ENCODE assay signal across 8 mouse cellular contexts in the genomic region with DNA sequence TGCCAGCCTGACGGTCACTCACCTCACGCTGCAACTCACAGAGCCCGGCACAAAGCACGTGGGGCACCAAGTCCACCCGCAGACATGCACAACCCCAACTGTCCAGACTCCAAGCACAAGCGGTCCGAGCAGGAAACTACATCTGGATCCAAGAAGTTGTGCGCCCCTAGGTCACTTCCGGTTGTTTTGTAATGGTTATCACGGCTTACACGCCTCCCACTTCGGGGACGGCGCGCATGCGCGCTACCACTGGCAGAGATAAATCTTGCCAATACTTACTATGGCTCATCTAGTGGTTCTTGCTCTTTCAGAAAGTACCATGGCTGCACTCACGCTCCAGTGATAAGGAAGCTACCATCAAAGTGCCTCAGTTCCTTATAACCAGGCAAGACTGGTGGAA. TPM values are rescaled to one million over a fixed set of nuclear protein-coding genes. Genes with fewer than 3 reads are reported as not detected.
DNase-seq lines count a peak whose midpoint lies in the region; ATAC-seq and TF ChIP-seq lines count a peak whose summit lies in the region.
"Not testable (repeated sequence)": the region's sequence is repeated elsewhere in the genome, so short reads cannot be mapped to it uniquely, and the experiment has no call there.

TSS of gene Zfp141 (minus strand) at position 153 of the 400 bp plus-strand sequence.

- H3K4me1 ChIP-seq in erythroblast, embryonic 14.5 days (ENCODE audit: control insufficient read depth), result peaks cover 10% of the 10 kb centered on the region
- H3K4me1 ChIP-seq in heart, embryonic 11.5 days (ENCODE audit: control insufficient read depth, insufficient read depth, low read length); kidney, embryonic 16.5 days (ENCODE audit: insufficient read depth, low read length); liver, adult 2 months (ENCODE audit: control insufficient read depth, insufficient read depth, low read length): not testable (repeated sequence)

- under 1% methylated on average over 18 of the region's 18 CpGs for WGBS in heart, embryonic 11.5 days (ENCODE audit: insufficient replicate concordance)
- 2% methylated on average over 18 of the region's 18 CpGs for WGBS in kidney, embryonic 16.5 days
- WGBS in liver, adult 2 months, result under 1% methylated on average over 18 of the region's 18 CpGs

- not testable (repeated sequence) for H3K27ac ChIP-seq in heart, embryonic 11.5 days (ENCODE audit: low read depth, low read length)
- peak within 1 kb of the TSS; percentile 37 for H3K27ac ChIP-seq in kidney, embryonic 16.5 days (ENCODE audit: low read length)
- H3K27ac ChIP-seq in liver, adult 2 months (replicated peaks; ENCODE audit: insufficient read depth, low read depth, low read length), result peak within 1 kb of the TSS; percentile 90

- peaks cover 14% of the 10 kb centered on the region for H3K79me2 ChIP-seq in C2C12 (ENCODE audit: control insufficient read depth, insufficient read depth)
- not testable (repeated sequence) for H3K79me2 ChIP-seq in liver, adult 2 months (ENCODE audit: control insufficient read depth, insufficient read depth, low read length); myocyte (ENCODE audit: control insufficient read depth, insufficient read depth)

- not testable (repeated sequence) for H3K36me3 ChIP-seq in C2C12 (ENCODE audit: control insufficient read depth, insufficient read depth); erythroblast, embryonic 14.5 days (ENCODE audit: control insufficient read depth); heart, embryonic 11.5 days (ENCODE audit: control insufficient read depth, insufficient read depth, low read length); kidney, embryonic 16.5 days (ENCODE audit: insufficient read depth, low read length); liver, adult 2 months (ENCODE audit: control insufficient read depth, insufficient read depth, low read length); myocyte (ENCODE audit: control insufficient read depth, insufficient read depth); splenic B cell, adult 2 months (ENCODE audit: control insufficient read depth, insufficient read depth, low read length, poor library complexity, severe bottlenecking)

- ATAC-seq in heart, embryonic 11.5 days (replicated peaks; ENCODE audit: insufficient number of reproducible peaks, low FRiP score, low TSS enrichment), result peak; percentile 89
- ATAC-seq in kidney, embryonic 16.5 days (ENCODE audit: low FRiP score, low TSS enrichment), result peak; percentile 99

- H3K27me3 ChIP-seq in C2C12 (ENCODE audit: control insufficient read depth, insufficient read depth, insufficient read length); erythroblast, embryonic 14.5 days (ENCODE audit: control insufficient read depth); heart, embryonic 11.5 days (ENCODE audit: control insufficient read depth, insufficient read depth, low read length); kidney, embryonic 16.5 days (ENCODE audit: insufficient read depth, low read length); liver, adult 2 months (ENCODE audit: control insufficient read depth, insufficient read depth, low read length); myocyte (ENCODE audit: control insufficient read depth, insufficient read depth, insufficient read length); splenic B cell, adult 2 months (ENCODE audit: control insufficient read depth, insufficient read depth, low read length, poor library complexity, severe bottlenecking): not testable (repeated sequence)

- peak; percentile 95 for DNase-seq in brain, embryonic 14.5 days (ENCODE audit: low read depth)
- peak; percentile 96 for DNase-seq in liver, adult 2 months (ENCODE audit: extremely low read depth, low read depth, low spot score)
- peak; percentile 85 for DNase-seq in splenic B cell, adult 2 months (ENCODE audit: low read depth, low spot score)

- peak within 1 kb of the TSS; percentile 57 for H3ac ChIP-seq in C2C12 (ENCODE audit: control insufficient read depth, insufficient read length, low read depth)
- H3ac ChIP-seq in myocyte (ENCODE audit: control insufficient read depth, insufficient read length), result not testable (repeated sequence)

- H3K4me2 ChIP-seq in heart, embryonic 11.5 days, result peak within 1 kb of the TSS; percentile 70
- peak within 1 kb of the TSS; percentile 60 for H3K4me2 ChIP-seq in kidney, embryonic 16.5 days (replicated peaks; ENCODE audit: low read depth, low read length)
- peak within 1 kb of the TSS; percentile 80 for H3K4me2 ChIP-seq in myocyte (ENCODE audit: low read depth)

- H3K4me3 ChIP-seq in C2C12 (ENCODE audit: insufficient read depth, poor library complexity, severe bottlenecking) (peak within 1 kb of the TSS; percentile 44), myocyte (peak within 1 kb of the TSS; percentile 54)
- peak within 1 kb of the TSS; percentile 72 for H3K4me3 ChIP-seq in erythroblast, embryonic 14.5 days (replicated peaks)
- H3K4me3 ChIP-seq in heart, embryonic 11.5 days (ENCODE audit: low read depth, low read length), result peak within 1 kb of the TSS; percentile 62
- H3K4me3 ChIP-seq in kidney, embryonic 16.5 days (ENCODE audit: low read length), result peak within 1 kb of the TSS; percentile 69
- H3K4me3 ChIP-seq in liver, adult 2 months (ENCODE audit: insufficient read depth, low read depth, low read length), result peak within 1 kb of the TSS; percentile 71

- TF ChIP-seq POLR2A in brain, embryonic 14.5 days (IDR thresholded peaks at IDR 0.05; ENCODE audit: borderline replicate concordance, extremely low read depth, insufficient read depth, insufficient read length, poor library complexity, severe bottlenecking); liver, adult 2 months (IDR thresholded peaks at IDR 0.05; ENCODE audit: extremely low read depth, insufficient read depth, low read length): not testable (repeated sequence)
- TF ChIP-seq POLR2A in myocyte (IDR thresholded peaks at IDR 0.05; ENCODE audit: insufficient read length, low read depth), result peak; percentile 45

- peak within 1 kb of the TSS; percentile 80 for H3K9ac ChIP-seq in heart, embryonic 11.5 days (ENCODE audit: low read depth, low read length)
- H3K9ac ChIP-seq in kidney, embryonic 16.5 days (replicated peaks; ENCODE audit: low read length), result peak within 1 kb of the TSS; percentile 75
- peak within 1 kb of the TSS; percentile 80 for H3K9ac ChIP-seq in liver, adult 2 months (ENCODE audit: low read depth, low read length)

- not testable (repeated sequence) for TF ChIP-seq CTCF in C2C12 (IDR thresholded peaks at IDR 0.05; ENCODE audit: control insufficient read depth, insufficient read depth, insufficient read length); brain, embryonic 14.5 days (IDR thresholded peaks at IDR 0.05; ENCODE audit: borderline replicate concordance, extremely low read depth, insufficient read depth, insufficient read length); liver, adult 2 months (IDR thresholded peaks at IDR 0.05; ENCODE audit: low read depth, low read length)

- H3K9me3 ChIP-seq in erythroblast, embryonic 14.5 days (ENCODE audit: control insufficient read depth, low read length); heart, embryonic 11.5 days (replicated peaks; ENCODE audit: control insufficient read depth, low read length); kidney, embryonic 16.5 days (ENCODE audit: low read length): not testable (repeated sequence)

- not testable (repeated sequence) for H3K79me3 ChIP-seq in C2C12 (ENCODE audit: low read depth)

TF ChIP-seq in myocyte, 11 proteins besides CTCF, POLR2A, EP300 and RAD21:
- TF ChIP-seq POLR2AphosphoS2 (IDR thresholded peaks at IDR 0.05; ENCODE audit: insufficient read length, low read depth), result peak; percentile 20

RNA-seq across cellular contexts. Expression of gene Zfp141, which starts in this region (rescaled TPM):
- 1.8 TPM for polyA plus RNA-seq in C2C12 (2012; fragmentation: generic; extraction: Trizol)
- 17.0 and 17.7 TPM in 2 replicates for polyA plus RNA-seq in brain, embryonic 14.5 days (2012; rRNA removed)
- 0.02 and 0.04 TPM in 2 replicates for polyA plus RNA-seq in erythroblast, embryonic 14.5 days (2012)
- 6.8 and 7.8 TPM in 2 replicates for polyA plus RNA-seq in heart, embryonic 11.5 days (2014; fragmentation: Nextera tagmentation; extraction: Ambion mirVana)
- polyA plus RNA-seq in kidney, embryonic 16.5 days (2015; fragmentation: Nextera tagmentation; extraction: Ambion mirVana), result 9.7 and 11.2 TPM in 2 replicates
- 5.1 and 6.2 TPM in 2 replicates for total RNA-seq in liver, adult 2 months (2014; rRNA removed)
- 3.6 and 3.9 TPM in 2 replicates for polyA plus RNA-seq in liver, adult 2 months (2012; rRNA removed)
- 1.8 TPM for polyA plus RNA-seq in myocyte (2012; fragmentation: generic; extraction: Trizol)
